Mouse (Mus musculus): ENCODE measurements around the gene Olfr98.
"Not testable (repeated sequence)": the region's sequence is repeated elsewhere in the genome, so short reads cannot be mapped to it uniquely, and the experiment has no call there.

Olfr98 gene

GRCm38 (mm10) chr17:37263626-37264025 is at the start of gene Olfr98:
Olfr98 (minus strand) TSS chr17:37263749.
- DNase-seq (ENCODE audit: low read depth, low spot score) = peak; percentile 27

DNA sequence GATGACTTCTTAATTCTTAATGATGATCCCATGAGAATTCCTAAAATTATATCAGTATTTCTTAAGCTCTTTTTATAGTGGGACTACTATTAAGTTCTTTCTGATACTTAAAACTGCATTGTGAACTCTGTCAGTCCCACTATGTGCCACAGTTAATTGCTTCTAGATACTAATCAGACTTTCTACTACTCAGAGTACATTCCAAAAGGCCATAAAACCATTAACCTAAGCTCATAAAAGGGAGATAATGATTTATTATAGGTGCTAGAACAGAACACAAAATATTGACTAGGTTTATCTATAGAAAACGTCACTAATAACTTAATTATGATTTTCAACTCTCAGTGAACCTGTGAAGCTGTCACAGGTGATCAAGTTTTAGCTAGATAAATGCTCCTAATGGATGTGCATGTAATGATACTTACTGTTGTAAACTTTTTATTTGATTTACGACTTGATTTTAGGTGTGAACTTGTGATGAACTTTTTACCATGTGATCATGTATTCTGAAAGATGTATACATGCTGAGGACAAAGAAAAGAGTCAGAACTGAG is 46.7 kb upstream of the Olfr98 start:
- no peak for DNase-seq (ENCODE audit: low read depth, low spot score)

DNA sequence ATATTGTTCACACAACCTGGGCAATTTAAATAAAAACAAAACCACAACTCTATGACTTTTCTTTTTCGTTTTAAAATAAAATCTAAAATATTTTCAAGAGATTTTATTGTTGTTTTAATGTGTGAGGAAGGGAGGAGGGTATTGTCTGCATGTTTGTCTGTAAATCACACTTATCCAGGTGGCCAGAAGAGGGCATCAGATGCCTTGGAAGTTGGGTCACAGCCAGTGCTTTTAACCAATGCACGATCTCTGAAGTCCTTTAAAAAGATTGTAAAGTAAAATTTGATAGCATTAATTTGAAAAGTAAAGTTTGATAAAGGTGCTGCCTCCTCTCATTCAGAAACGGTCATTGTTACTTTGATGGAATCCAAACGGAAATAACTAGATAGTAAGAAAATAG is 44.9 kb upstream of the Olfr98 start:
- no peak for DNase-seq (ENCODE audit: low read depth, low spot score)

DNA sequence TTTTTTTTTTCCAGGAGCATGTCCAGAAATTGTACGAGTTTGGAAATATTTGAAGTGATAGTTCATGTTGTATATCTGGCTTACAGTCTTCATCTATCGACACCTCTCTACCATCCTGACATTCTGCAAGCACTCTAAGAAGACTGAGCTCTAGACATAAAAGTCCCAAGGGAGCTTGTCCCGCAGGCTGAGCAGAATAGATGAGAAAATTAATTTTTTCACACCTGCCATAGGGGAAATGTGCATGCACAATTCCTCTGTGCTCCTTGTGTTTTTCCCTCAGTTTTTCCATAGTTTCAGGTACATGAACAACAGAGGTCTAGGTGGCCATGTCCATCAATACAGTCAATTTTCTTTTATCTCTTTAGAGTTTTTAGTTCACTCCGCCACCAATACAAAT is 40.7 kb upstream of the Olfr98 start, which contains the start of gene Olfr101:
TSS of gene Olfr101 (minus strand) at position 101 of the 400 bp plus-strand sequence.
- no peak for DNase-seq (ENCODE audit: low read depth, low spot score)

- DNase-seq (ENCODE audit: low read depth, low spot score) = no peak
Observed at GRCm38 (mm10) chr17:37283360-37283759, 19.8 kb upstream of the Olfr98 start, which contains the start of gene Olfr99. Olfr99 (minus strand) TSS chr17:37283460.

DNA sequence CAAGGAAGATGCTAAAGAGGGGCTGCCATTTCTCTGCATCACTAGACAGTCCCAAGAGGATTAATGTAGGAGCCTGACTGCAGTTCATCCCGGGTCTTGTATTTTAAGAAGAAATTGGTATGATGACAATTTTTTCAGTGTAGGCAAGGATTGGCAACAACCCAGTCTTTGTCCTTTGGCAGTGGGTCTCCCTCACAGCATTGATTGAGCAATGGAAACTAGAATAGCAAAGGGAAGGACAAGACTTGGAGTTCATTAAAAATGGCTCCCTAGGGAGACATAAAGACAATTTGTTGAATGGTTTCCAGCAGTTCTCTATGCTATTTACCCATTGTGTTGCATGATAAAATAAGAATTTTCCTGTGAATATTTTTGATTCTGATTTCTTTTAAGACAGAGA is 16.8 kb upstream of the Olfr98 start:
- DNase-seq (ENCODE audit: low read depth, low spot score) = peak; percentile 75

GRCm38 (mm10) chr17:37276573-37276972 is 13.0 kb upstream of the Olfr98 start:
- no peak for DNase-seq (ENCODE audit: low read depth, low spot score)

DNA sequence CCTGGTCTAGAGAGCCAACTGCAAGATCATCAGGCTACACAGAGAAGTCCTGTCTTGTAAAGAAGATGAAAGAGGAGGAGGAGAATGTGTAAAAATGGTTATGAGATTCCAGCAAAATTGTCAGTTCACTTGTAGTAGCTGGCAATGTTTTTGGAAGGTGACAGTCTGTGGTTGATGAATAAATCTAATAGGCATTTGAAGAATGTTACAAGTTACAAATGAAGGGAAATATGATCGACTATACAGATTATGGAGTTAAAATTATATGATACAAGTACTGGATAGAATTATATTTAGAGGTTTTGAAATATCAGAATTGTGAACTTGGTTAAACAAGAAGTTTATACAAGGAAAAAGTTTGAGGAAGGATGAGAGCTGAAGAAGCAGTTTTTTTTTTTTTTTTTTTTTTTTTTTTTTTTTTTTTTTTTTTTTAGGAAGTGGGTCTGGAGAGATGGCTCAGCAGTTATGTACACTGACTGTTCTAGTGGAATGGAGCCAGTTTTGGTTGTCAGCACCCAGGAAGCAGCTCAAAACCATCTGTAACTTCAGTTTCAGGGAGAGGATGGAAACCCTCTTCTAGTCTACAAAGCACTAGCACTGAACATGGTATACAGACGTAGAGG is 12.2 kb upstream of the Olfr98 start:
- peak; percentile 16 for DNase-seq (ENCODE audit: low read depth, low spot score)

DNA sequence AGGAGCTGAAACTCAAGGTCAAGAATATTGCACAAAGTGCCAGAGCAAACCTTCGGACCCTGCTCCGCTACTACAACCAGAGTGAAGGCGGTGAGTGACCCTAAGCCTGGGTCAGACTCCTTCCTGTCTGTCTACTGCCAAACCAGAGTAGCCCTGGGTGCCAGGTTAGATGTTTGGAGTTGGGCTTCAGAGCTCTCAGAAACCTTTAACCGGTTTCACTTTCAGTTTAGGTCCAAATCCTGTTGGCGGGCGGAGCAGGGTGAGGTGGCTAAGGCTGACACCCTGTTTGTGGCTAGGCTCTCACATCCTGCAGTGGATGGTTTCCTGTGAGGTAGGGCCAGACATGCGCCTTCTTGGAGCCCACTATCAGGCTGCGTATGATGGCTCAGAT is 7.1 kb upstream of the Olfr98 start:
- peak; percentile 46 for DNase-seq (ENCODE audit: low read depth, low spot score)

- peak; percentile 86 for DNase-seq (ENCODE audit: low read depth, low spot score)
Observed at GRCm38 (mm10) chr17:37270058-37270701, 6.6 kb upstream of the Olfr98 start, which contains the start of gene H2-M3. H2-M3 (plus strand) TSS chr17:37270220.

- no peak for DNase-seq (ENCODE audit: low read depth, low spot score)
Observed at GRCm38 (mm10) chr17:37250544-37250943, 13.0 kb downstream of the Olfr98 start.

DNA sequence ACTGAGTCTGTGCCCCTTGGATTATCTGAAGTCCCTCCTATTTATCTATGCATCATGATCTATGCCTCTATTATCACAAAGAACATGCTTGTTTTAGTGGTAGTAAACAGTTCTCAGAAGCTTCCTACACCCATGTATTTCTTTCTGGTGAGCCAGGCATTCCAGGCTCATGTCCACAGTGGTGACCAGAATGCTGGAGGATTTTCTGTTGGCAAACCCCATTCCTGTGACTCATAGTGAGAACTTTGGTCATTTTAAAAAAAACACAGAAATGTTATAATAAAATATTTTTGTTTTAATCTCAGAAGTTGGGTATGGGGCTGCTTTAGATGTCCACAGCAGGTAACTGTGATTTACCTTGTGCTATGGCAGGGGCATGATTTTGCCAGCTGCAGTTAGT is 14.1 kb downstream of the Olfr98 start:
- DNase-seq (ENCODE audit: low read depth, low spot score) = no peak

DNA sequence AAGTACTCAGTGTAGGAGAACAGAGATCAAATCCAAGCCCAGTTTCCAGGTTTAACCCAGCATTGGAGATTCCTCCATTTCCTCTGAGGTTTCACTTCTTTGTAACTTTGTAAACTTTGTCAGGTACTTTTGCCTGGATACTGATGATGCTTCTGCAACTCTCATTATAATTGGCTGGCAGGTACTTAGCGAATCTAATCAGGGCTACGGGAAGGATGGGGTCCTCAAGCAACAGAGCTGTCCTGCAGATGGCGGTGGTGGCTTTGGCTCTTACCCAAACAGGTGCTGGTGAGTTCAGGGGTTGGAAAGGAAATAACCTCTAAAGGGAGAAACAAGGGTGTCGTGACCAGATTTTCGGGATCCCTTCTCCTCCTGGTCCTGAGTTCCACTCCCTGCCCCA is 16.8 kb downstream of the Olfr98 start:
- peak; percentile 40 for DNase-seq (ENCODE audit: low read depth, low spot score)

- DNase-seq (ENCODE audit: low read depth, low spot score) = no peak
Observed at GRCm38 (mm10) chr17:37242198-37242597, 21.4 kb downstream of the Olfr98 start.

DNA sequence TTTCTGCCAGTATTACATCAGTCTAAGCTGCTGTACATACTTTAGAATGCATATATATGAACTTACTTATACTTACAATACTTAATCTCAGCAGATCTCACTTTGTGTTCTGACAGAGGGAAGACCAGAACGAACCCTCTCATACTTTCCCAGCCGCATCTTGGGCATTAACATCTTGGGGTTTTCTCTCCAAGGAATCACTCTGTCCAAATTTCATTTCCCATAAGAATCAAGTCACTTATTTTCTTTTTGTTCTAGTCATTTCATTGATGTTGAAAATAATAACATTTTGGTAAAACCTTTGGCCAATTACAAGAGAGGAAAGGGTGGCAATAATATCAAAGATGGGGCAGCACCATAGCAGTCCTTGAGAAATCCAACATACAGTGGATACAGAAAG is 26.3 kb downstream of the Olfr98 start, which contains the start of gene Olfr97:
TSS of gene Olfr97 (minus strand) at position 101 of the 400 bp plus-strand sequence.
- not testable (repeated sequence) for DNase-seq (ENCODE audit: low read depth, low spot score)

- DNase-seq (ENCODE audit: low read depth, low spot score) = no peak
Observed at GRCm38 (mm10) chr17:37221879-37222278, 41.7 kb downstream of the Olfr98 start.

DNA sequence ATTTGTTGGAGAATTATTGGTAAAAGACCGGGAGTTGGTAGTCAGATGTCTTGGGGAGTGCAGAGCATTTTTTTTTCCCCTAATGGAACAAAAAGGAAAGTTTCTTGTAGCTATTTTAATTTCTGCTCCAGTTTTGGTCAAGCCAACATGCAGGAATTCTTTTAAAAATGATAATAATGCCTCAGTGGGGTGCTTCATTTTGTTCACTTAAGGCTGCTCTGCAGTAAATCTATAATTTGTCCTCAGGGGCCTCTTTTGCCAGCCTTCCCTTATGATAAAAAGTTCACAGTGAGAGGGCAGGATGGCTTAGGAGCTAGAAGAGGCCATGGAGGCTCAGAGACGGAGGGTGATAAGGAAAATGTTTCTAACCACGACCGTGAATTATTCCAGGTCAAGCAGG is 43.7 kb downstream of the Olfr98 start, which contains the start of gene Olfr96:
TSS of gene Olfr96 (plus strand) at position 301 of the 400 bp plus-strand sequence.
- no peak for DNase-seq (ENCODE audit: low read depth, low spot score)

GRCm38 (mm10) chr17:37218486-37218885 is 45.1 kb downstream of the Olfr98 start:
- peak; percentile 43 for DNase-seq (ENCODE audit: low read depth, low spot score)

GRCm38 (mm10) chr17:37213018-37213417 is 50.5 kb downstream of the Olfr98 start, which contains the start of gene Olfr95:
Olfr95 (minus strand) TSS chr17:37213118.
- no peak for DNase-seq (ENCODE audit: low read depth, low spot score)

All from skeletal muscle tissue, adult 2 months (tissue).